ENCODE assay signal across 8 mouse cellular contexts in the genomic region with DNA sequence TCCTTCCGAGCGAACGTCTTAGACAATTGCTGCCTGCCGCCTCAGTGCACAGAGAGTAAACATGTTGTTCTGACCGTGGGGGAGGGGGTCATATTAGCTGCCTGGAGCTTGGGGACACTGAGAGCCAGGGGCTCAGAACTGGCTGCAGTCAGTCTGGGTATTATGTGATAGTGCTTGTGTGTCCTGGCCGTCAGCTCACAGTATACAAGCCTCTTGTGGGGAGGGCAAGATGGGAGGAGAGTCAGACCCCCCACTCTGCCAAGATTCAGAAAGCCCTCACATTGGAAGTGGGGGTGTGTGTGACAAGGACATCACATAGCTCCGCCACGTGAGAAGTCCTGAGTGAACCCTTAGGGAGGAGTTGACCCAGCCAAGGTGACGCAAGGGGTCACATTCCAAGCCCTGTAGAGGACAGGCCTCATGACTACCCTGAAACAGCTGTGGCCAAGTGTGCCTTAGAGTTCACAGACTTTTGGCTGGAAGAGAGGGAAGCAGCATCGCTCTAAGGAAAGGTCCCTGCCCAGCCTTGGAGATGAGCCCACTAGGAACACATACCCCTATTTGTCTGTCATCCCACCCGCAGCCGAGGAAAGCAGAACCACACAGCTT. TPM values are rescaled to one million over a fixed set of nuclear protein-coding genes. Genes with fewer than 3 reads are reported as not detected.
A peak's percentile ranks its signal among the peaks of the same experiment; 100 is the strongest.
DNase-seq lines count a peak whose midpoint lies in the region; ATAC-seq and TF ChIP-seq lines count a peak whose summit lies in the region.
"Had no signal": no experiment of that assay in that cellular context is flagged by ENCODE, and none has a peak within 500 bp of the region (broad histone marks: within the 10 kb centered on the region; RNA-seq: fewer than 3 reads in every experiment).

No protein-coding gene starts in this region.

- H3K9ac ChIP-seq in lung, embryonic 14.5 days: peak overlapping the region; percentile 64
- H3K9ac ChIP-seq in stomach, postnatal 0 days (ENCODE audit: low read length): peak overlapping the region; percentile 69

- ATAC-seq in lung, embryonic 14.5 days (ENCODE audit: insufficient read depth): peak; percentile 39
- ATAC-seq in stomach, postnatal 0 days (ENCODE audit: low FRiP score, low TSS enrichment): peak; percentile 4; the same call in 1 of the 2 replicates

- H3K4me3 ChIP-seq in lung, embryonic 14.5 days (ENCODE audit: low read depth, low read length): peak overlapping the region; percentile 48
- peak overlapping the region; percentile 62 for H3K4me3 ChIP-seq in stomach, postnatal 0 days (ENCODE audit: low read depth, low read length)
- H3K4me3 ChIP-seq in thymus, adult 2 months (ENCODE audit: control insufficient read depth, insufficient read depth, low read length): no peak overlapping the region

- H3K27me3 ChIP-seq in lung, embryonic 14.5 days (ENCODE audit: insufficient read depth, low read length): no peaks in the 10 kb centered on the region
- H3K27me3 ChIP-seq in stomach, postnatal 0 days (ENCODE audit: control insufficient read depth, insufficient read depth, low read length): no peaks in the 10 kb centered on the region
- H3K27me3 ChIP-seq in thymus, adult 2 months (ENCODE audit: control insufficient read depth, insufficient read depth, low read length): no peaks in the 10 kb centered on the region

- H3K4me2 ChIP-seq in lung, embryonic 14.5 days: peak overlapping the region; percentile 80
- peak overlapping the region; percentile 85 for H3K4me2 ChIP-seq in stomach, postnatal 0 days (replicated peaks; ENCODE audit: low read depth)

- no peak for TF ChIP-seq CTCF in brain, embryonic 14.5 days (IDR thresholded peaks at IDR 0.05; ENCODE audit: borderline replicate concordance, extremely low read depth, insufficient read depth, insufficient read length)
- no peak for TF ChIP-seq CTCF in lung, embryonic 14.5 days (IDR thresholded peaks at IDR 0.05; ENCODE audit: low read depth)
- TF ChIP-seq CTCF in stomach, postnatal 0 days (IDR thresholded peaks at IDR 0.05; ENCODE audit: low read depth): no peak
- TF ChIP-seq CTCF in thymus, adult 2 months (IDR thresholded peaks at IDR 0.05; ENCODE audit: borderline replicate concordance, control insufficient read depth, extremely low read depth, insufficient read depth, low read length, poor library complexity): no peak

- H3K36me3 ChIP-seq in lung, embryonic 14.5 days (ENCODE audit: insufficient read depth): peaks cover 41% of the 10 kb centered on the region
- peaks cover 6% of the 10 kb centered on the region; the same call in 1 of the 2 replicates for H3K36me3 ChIP-seq in stomach, postnatal 0 days (ENCODE audit: control insufficient read depth, insufficient read depth, low read length)
- no peaks in the 10 kb centered on the region for H3K36me3 ChIP-seq in thymus, adult 2 months (ENCODE audit: control insufficient read depth, insufficient read depth, low read length)

- TF ChIP-seq POLR2A in brain, embryonic 14.5 days (IDR thresholded peaks at IDR 0.05; ENCODE audit: borderline replicate concordance, extremely low read depth, insufficient read depth, insufficient read length, poor library complexity, severe bottlenecking): no peak
- TF ChIP-seq POLR2A in thymus, adult 2 months (IDR thresholded peaks at IDR 0.05; ENCODE audit: control insufficient read depth, extremely low read depth, insufficient read depth, low read length, poor library complexity): no peak

- H3K4me1 ChIP-seq in lung, embryonic 14.5 days (ENCODE audit: insufficient read depth): peaks cover 48% of the 10 kb centered on the region
- H3K4me1 ChIP-seq in stomach, postnatal 0 days (replicated peaks; ENCODE audit: control insufficient read depth, insufficient read depth): peaks cover 22% of the 10 kb centered on the region
- H3K4me1 ChIP-seq in thymus, adult 2 months (replicated peaks; ENCODE audit: control insufficient read depth, insufficient read depth, low read length): peaks cover 25% of the 10 kb centered on the region

- no peaks in the 10 kb centered on the region for H3K9me3 ChIP-seq in lung, embryonic 14.5 days (ENCODE audit: low read depth, low read length)
- H3K9me3 ChIP-seq in stomach, postnatal 0 days (ENCODE audit: control insufficient read depth, low read length): no peaks in the 10 kb centered on the region

- H3K27ac ChIP-seq in lung, embryonic 14.5 days (ENCODE audit: low read depth): peak overlapping the region; percentile 98
- peak overlapping the region; percentile 93 for H3K27ac ChIP-seq in stomach, postnatal 0 days (replicated peaks)
- H3K27ac ChIP-seq in thymus, adult 2 months (ENCODE audit: control insufficient read depth, insufficient read depth, low read length): no peak overlapping the region

- peak; percentile 57 for DNase-seq in Muller cell, postnatal 12 days (ENCODE audit: inconsistent ontology term)
- peak; percentile 53 for DNase-seq in brain, embryonic 14.5 days (ENCODE audit: low read depth)
- peak; percentile 96 to 97 for DNase-seq in heart, adult 18-20 months
- DNase-seq in kidney, adult 11 months: peak; percentile 98
- DNase-seq in lung, embryonic 14.5 days: peak; percentile 83
- no peak for DNase-seq in stomach, postnatal 0 days (ENCODE audit: low spot score)
- DNase-seq in thymus, adult 2 months: no peak

- TF ChIP-seq EP300 in stomach, postnatal 0 days (optimal IDR thresholded peaks at IDR 0.05): no peak

- 10% methylated on average over 12 of the region's 12 CpGs for WGBS in lung, embryonic 14.5 days
- WGBS in stomach, postnatal 0 days: 27% methylated on average over 12 of the region's 12 CpGs
- 88% methylated on average over 12 of the region's 12 CpGs for WGBS in thymus, adult 2 months

RNA-seq across cellular contexts. Expression of a gene that starts 3.8 kb away (rescaled TPM):
- 10.2 and 18.8 TPM in 2 replicates for polyA plus RNA-seq in brain, embryonic 14.5 days (2012; rRNA removed)
- 100 to 1,000 TPM; 109 to 123 TPM for total RNA-seq in heart, adult 18-20 months (2021)
- polyA plus RNA-seq in lung, embryonic 14.5 days (2014; fragmentation: Nextera tagmentation; extraction: Ambion mirVana): 48.3 and 56.9 TPM in 2 replicates
- 11.9 and 15.5 TPM in 2 replicates for polyA plus RNA-seq in stomach, postnatal 0 days (2015; fragmentation: Nextera tagmentation; extraction: Ambion mirVana)
- 15.9 and 26.4 TPM in 2 replicates for polyA plus RNA-seq in thymus, adult 2 months (2012; rRNA removed)
- total RNA-seq: common myeloid progenitor, adult 5-6 weeks had no signal

RNA-seq across cellular contexts. Expression of a gene that starts 30.5 kb away (rescaled TPM):
- 123 and 173 TPM in 2 replicates for polyA plus RNA-seq in brain, embryonic 14.5 days (2012; rRNA removed)
- total RNA-seq in heart, adult 18-20 months (2021): 100 to 1,000 TPM; 151 to 167 TPM
- 134 and 137 TPM in 2 replicates for polyA plus RNA-seq in lung, embryonic 14.5 days (2014; fragmentation: Nextera tagmentation; extraction: Ambion mirVana)
- polyA plus RNA-seq in stomach, postnatal 0 days (2015; fragmentation: Nextera tagmentation; extraction: Ambion mirVana): 46.5 and 48.4 TPM in 2 replicates
- polyA plus RNA-seq in thymus, adult 2 months (2012; rRNA removed): 99.3 and 108 TPM in 2 replicates

RNA-seq across cellular contexts. Expression of a gene that starts 32.0 kb away (rescaled TPM):
- polyA plus RNA-seq in brain, embryonic 14.5 days (2012; rRNA removed): 63.8 and 64.6 TPM in 2 replicates
- total RNA-seq in heart, adult 18-20 months (2021): 10 to 100 TPM; 14.4 to 15.3 TPM
- polyA plus RNA-seq in lung, embryonic 14.5 days (2014; fragmentation: Nextera tagmentation; extraction: Ambion mirVana): 11.5 and 13.6 TPM in 2 replicates
- 28.5 and 29.0 TPM in 2 replicates for polyA plus RNA-seq in stomach, postnatal 0 days (2015; fragmentation: Nextera tagmentation; extraction: Ambion mirVana)
- 40.8 and 43.1 TPM in 2 replicates for polyA plus RNA-seq in thymus, adult 2 months (2012; rRNA removed)

RNA-seq across cellular contexts. Expression of a gene that starts 40.1 kb away (rescaled TPM):
- 0.57 and 0.83 TPM in 2 replicates for polyA plus RNA-seq in brain, embryonic 14.5 days (2012; rRNA removed)
- 10 to 100 TPM; 23.3 to 39.7 TPM for total RNA-seq in heart, adult 18-20 months (2021)
- polyA plus RNA-seq in lung, embryonic 14.5 days (2014; fragmentation: Nextera tagmentation; extraction: Ambion mirVana): 6.8 and 7.2 TPM in 2 replicates
- 30.6 and 39.5 TPM in 2 replicates for polyA plus RNA-seq in stomach, postnatal 0 days (2015; fragmentation: Nextera tagmentation; extraction: Ambion mirVana)
- 17.8 and 30.2 TPM in 2 replicates for polyA plus RNA-seq in thymus, adult 2 months (2012; rRNA removed)
- total RNA-seq: common myeloid progenitor, adult 5-6 weeks had no signal

RNA-seq across cellular contexts. Expression of a gene that starts 46.3 kb away (rescaled TPM):
- 0.15 and 0.18 TPM in 2 replicates for polyA plus RNA-seq in brain, embryonic 14.5 days (2012; rRNA removed)
- total RNA-seq in heart, adult 18-20 months (2021): not detected
- 0.16 and 0.19 TPM in 2 replicates for polyA plus RNA-seq in lung, embryonic 14.5 days (2014; fragmentation: Nextera tagmentation; extraction: Ambion mirVana)
- polyA plus RNA-seq in stomach, postnatal 0 days (2015; fragmentation: Nextera tagmentation; extraction: Ambion mirVana): 5.9 and 6.0 TPM in 2 replicates
- 3.8 and 4.1 TPM in 2 replicates for polyA plus RNA-seq in thymus, adult 2 months (2012; rRNA removed)

Comparison
In these comparisons a context has a peak if more than half of its experiments do, and no peak if none do; other contexts are left out.
1. DNase-seq: peak in Muller cell, postnatal 12 days (single experiment), brain, embryonic 14.5 days (single experiment), heart, adult 18-20 months (2 of 2), kidney, adult 11 months (single experiment) and lung, embryonic 14.5 days (single experiment); none in stomach, postnatal 0 days (single experiment) and thymus, adult 2 months (single experiment).